Mouse (Mus musculus) mammary gland, adult 2 months (tissue): ENCODE measurements around the gene Ppm1e. TPM values are rescaled to one million over a fixed set of nuclear protein-coding genes. Genes with fewer than 3 reads are reported as not detected.

Experiments
- polyA plus RNA-seq: library from polyadenylated mRNA; depleted of rRNA; stranded (reverse); fragments of >200 nt; gene quantifications from 2 replicates; pipeline ENCODE4 v1.2.3, GENCODE M21; 2012; ENCODE audit warnings: low replicate concordance; rRNA removed

Gene Ppm1e
- 0.25 and 0.29 TPM in 2 replicates for polyA plus RNA-seq

DNA sequence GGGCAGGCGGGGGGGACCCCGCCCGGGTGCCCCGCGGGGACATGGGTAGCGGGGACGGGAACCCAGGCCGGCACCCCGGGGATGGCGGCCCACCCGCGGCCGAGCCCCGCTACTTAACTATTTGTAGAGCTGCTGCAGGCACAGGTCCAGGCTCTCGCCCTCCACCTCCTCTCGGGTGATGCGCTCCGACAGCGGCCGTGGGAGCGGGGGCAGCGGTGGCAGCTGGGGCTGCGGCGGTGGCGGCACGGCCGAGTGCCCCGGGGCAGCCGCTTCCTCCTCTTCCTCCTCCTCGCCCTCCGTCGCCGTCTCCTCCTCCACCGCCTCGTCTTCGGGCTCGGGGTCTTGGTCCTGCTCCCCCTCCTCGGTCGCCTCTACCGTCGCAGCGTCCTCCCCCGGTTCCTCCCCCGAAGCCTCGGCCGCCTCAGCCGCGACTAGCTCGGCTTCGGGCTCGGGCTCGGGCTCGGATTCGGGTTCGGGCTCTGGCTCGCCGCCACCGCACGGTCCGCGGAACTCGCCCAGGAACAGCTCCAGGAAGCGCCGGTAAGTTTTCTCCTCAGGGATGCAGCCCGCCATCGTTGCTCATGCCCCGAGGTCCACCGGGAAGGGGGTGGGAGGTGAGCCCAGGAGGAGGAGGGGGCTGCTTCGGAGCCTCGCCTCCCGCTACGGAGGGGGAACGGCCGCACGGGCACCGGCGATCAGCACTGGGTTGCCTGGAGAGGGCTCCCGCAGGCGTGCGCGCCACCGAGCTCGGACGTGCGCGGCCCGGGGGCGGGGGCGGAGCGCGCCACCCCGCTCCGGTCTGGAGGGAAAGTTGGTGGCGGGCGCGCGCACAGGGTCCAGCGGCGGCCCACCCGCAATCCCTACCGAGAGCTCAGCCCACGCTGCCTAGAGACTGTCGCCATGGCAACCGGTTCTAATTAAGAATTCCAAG is at the start of gene Ppm1e:
TSS of gene Ppm1e (minus strand) at position 693 of the 931 bp plus-strand sequence.

DNA sequence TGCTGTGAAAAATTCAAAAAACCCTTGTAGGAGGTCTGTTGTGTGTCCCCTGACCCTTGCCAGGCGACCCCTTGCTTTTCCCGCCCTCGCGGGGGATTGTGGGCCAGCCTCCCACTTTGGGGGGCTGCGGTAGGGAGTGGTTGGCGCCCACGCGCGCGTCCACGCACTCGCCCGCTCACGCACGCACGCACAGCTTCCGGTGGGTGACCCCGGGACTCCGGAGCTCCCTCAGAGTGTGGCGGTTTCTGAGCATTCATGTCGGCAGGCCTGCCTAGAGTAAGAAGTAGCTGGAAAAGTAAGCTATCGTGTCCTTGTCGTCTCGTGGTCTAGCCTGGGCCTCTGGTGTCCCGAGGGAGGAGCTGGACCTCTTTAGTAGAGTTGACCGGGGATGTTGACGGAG is 46.1 kb upstream of the Ppm1e start, which contains the start of the genes Rad51c and Tex14:
TSS of gene Rad51c (minus strand) at position 79 of the 400 bp plus-strand sequence.
TSS of gene Tex14 (plus strand) at position 190 of the 400 bp plus-strand sequence.

Other genes with a start within 250 kb of the Ppm1e start
- 1.6 and 4.9 TPM in 2 replicates for gene Ska2, start 249.8 kb downstream of the Ppm1e start, polyA plus RNA-seq
- 1.5 and 2.9 TPM in 2 replicates for gene Trim37, start 231.9 kb downstream of the Ppm1e start, polyA plus RNA-seq
- 0.47 and 0.66 TPM in 2 replicates for gene Rad51c, start 45.9 kb upstream of the Ppm1e start, polyA plus RNA-seq
- 0.23 and 0.92 TPM in 2 replicates for gene Tex14, start 46.0 kb upstream of the Ppm1e start, polyA plus RNA-seq
- gene Gm11492, start 207.6 kb upstream of the Ppm1e start, polyA plus RNA-seq, result not detected in 2 replicates
- gene Sept4, start 209.9 kb upstream of the Ppm1e start, polyA plus RNA-seq, result 16.7 and 29.4 TPM in 2 replicates
- gene Mtmr4, start 233.1 kb upstream of the Ppm1e start, polyA plus RNA-seq, result 20.6 and 28.2 TPM in 2 replicates